Mouse (Mus musculus): ENCODE data around the gene Fsip1.
"Not testable (repeated sequence)": the region's sequence is repeated elsewhere in the genome, so short reads cannot be mapped to it uniquely, and the experiment has no call there.

The Fsip1 gene

GRCm38 (mm10) chr2:118256621-118257053 is at the start of gene Fsip1:
Fsip1 (minus strand) TSS chr2:118256966.
- DNase-seq (ENCODE audit: low spot score in 2 of 2) = peak; percentile 56 to 68

- no peak for DNase-seq (ENCODE audit: low spot score in 2 of 2)
Observed at GRCm38 (mm10) chr2:118306522-118306895, 49.7 kb upstream of the Fsip1 start.

GRCm38 (mm10) chr2:118305827-118306521 is 49.2 kb upstream of the Fsip1 start:
- no peak for DNase-seq (ENCODE audit: low spot score in 2 of 2)

GRCm38 (mm10) chr2:118303456-118303855 is 46.7 kb upstream of the Fsip1 start:
- no peak for DNase-seq (ENCODE audit: low spot score in 2 of 2)

GRCm38 (mm10) chr2:118301656-118302055 is 44.9 kb upstream of the Fsip1 start:
- no peak for DNase-seq (ENCODE audit: low spot score in 2 of 2)

- DNase-seq (ENCODE audit: low spot score in 2 of 2) = no peak
Observed at GRCm38 (mm10) chr2:118301041-118301545, 44.3 kb upstream of the Fsip1 start.

GRCm38 (mm10) chr2:118299981-118300380 is 43.2 kb upstream of the Fsip1 start:
- DNase-seq (ENCODE audit: low spot score in 2 of 2) = no peak

GRCm38 (mm10) chr2:118298601-118299000 is 41.8 kb upstream of the Fsip1 start:
- no peak for DNase-seq (ENCODE audit: low spot score in 2 of 2)

GRCm38 (mm10) chr2:118297966-118298365 is 41.2 kb upstream of the Fsip1 start:
- DNase-seq (ENCODE audit: low spot score in 2 of 2) = no peak

- no peak for DNase-seq (ENCODE audit: low spot score in 2 of 2)
Observed at GRCm38 (mm10) chr2:118295505-118295904, 38.7 kb upstream of the Fsip1 start.

- DNase-seq (ENCODE audit: low spot score in 2 of 2) = no peak
Observed at GRCm38 (mm10) chr2:118293583-118293982, 36.8 kb upstream of the Fsip1 start.

- not testable (repeated sequence) for DNase-seq (ENCODE audit: low spot score in 2 of 2)
Observed at GRCm38 (mm10) chr2:118289066-118289460, 32.3 kb upstream of the Fsip1 start.

GRCm38 (mm10) chr2:118288326-118289065 is 31.7 kb upstream of the Fsip1 start:
- no peak for DNase-seq (ENCODE audit: low spot score in 2 of 2)

GRCm38 (mm10) chr2:118287678-118288077 is 30.9 kb upstream of the Fsip1 start:
- peak; percentile 7 to 18 for DNase-seq (ENCODE audit: low spot score in 2 of 2)

GRCm38 (mm10) chr2:118282467-118282866 is 25.7 kb upstream of the Fsip1 start:
- DNase-seq (ENCODE audit: low spot score in 2 of 2) = no peak

- no peak for DNase-seq (ENCODE audit: low spot score in 2 of 2)
Observed at GRCm38 (mm10) chr2:118278249-118278648, 21.5 kb upstream of the Fsip1 start.

GRCm38 (mm10) chr2:118271606-118272005 is 14.8 kb upstream of the Fsip1 start:
- DNase-seq (ENCODE audit: low spot score in 2 of 2) = no peak

GRCm38 (mm10) chr2:118270213-118270612 is 13.4 kb upstream of the Fsip1 start:
- peak; percentile 54 for DNase-seq (ENCODE audit: low spot score in 2 of 2)

- no peak for DNase-seq (ENCODE audit: low spot score in 2 of 2)
Observed at GRCm38 (mm10) chr2:118263914-118264201, 7.1 kb upstream of the Fsip1 start.

GRCm38 (mm10) chr2:118263151-118263913 is 6.6 kb upstream of the Fsip1 start:
- DNase-seq (ENCODE audit: low spot score in 2 of 2) = peak; percentile 72 to 78

GRCm38 (mm10) chr2:118262673-118263072 is 5.9 kb upstream of the Fsip1 start:
- peak; percentile 67 to 69 for DNase-seq (ENCODE audit: low spot score in 2 of 2)

- no peak for DNase-seq (ENCODE audit: low spot score in 2 of 2)
Observed at GRCm38 (mm10) chr2:118259746-118260145, 3.0 kb upstream of the Fsip1 start.

Data from right cerebral cortex, adult 2 months (tissue).